Mouse (Mus musculus) megakaryocyte, embryonic 14.5 days (primary cell): ENCODE results near the gene Cyp2w1.

Experiments used
- FLI1 ChIP-seq: IDR thresholded peaks from 2 replicates; pipeline ENCODE4 v1.6.1; 2012; ENCODE audit warnings: low read length, inconsistent platforms, mixed read lengths
- GATA1 ChIP-seq: IDR thresholded peaks from 3 replicates; pipeline ENCODE4 v1.6.1; 2012; ENCODE audit warnings: mixed read lengths, low read length, inconsistent platforms, borderline replicate concordance

- TF ChIP-seq GATA1 (no peak), FLI1 (no peak)
Measured at GRCm38 (mm10) chr5:139368638-139369320, 16.4 kb downstream of the Cyp2w1 start.
